Mouse (Mus musculus) bone marrow, adult 2 months (tissue): ENCODE results near the gene Nrgn.

Experiments
- CTCF ChIP-seq: fragments of 200-500 bp; IDR thresholded peaks from 2 replicates; pipeline ENCODE4 v1.5.1; 2011; ENCODE audit warnings: low read length, control low read depth; ENCODE audit not compliant: control insufficient read depth, insufficient read depth
- POLR2A ChIP-seq: fragments of 200-500 bp; IDR thresholded peaks from 2 replicates; pipeline ENCODE4 v1.6.1; 2011; ENCODE audit warnings: low read depth, mild to moderate bottlenecking, control low read depth, low read length, borderline replicate concordance; ENCODE audit not compliant: control insufficient read depth

- TF ChIP-seq CTCF (no peak), POLR2A (0 out of 2 replicates have a peak, but pooled peaks have one; percentile 12)
Measured at GRCm38 (mm10) chr9:37539170-37540025, 13.3 kb downstream of the Nrgn start, which contains the start of gene Vsig2.
